Comparison of ENCODE assay signal across 20 mouse cellular contexts in genomic region chr5:144720281-144720680, GRCm38 (mm10). TPM values are rescaled to one million over a fixed set of nuclear protein-coding genes. Genes with fewer than 3 reads are reported as not detected.
DNase-seq lines count a peak whose midpoint lies in the region; ATAC-seq lines count a peak whose summit lies in the region.
"Had no signal": no experiment of that assay in that cellular context is flagged by ENCODE, and none has a peak within 500 bp of the region (broad histone marks: within the 10 kb centered on the region; RNA-seq: fewer than 3 reads in every experiment).

No protein-coding gene starts in this region.

- peak; percentile 17 for DNase-seq in embryonic facial prominence, embryonic 14.5 days (ENCODE audit: low spot score)
- no peak for DNase-seq in embryonic facial prominence, embryonic 10.5 days (ENCODE audit: low spot score)
- peak; percentile 44 for DNase-seq in midbrain, embryonic 11.5 days (ENCODE audit: low spot score, missing footprints)
- DNase-seq in midbrain, embryonic 10.5 days (ENCODE audit: low spot score), result no peak
- peak; percentile 56 to 61 for DNase-seq in left cerebral cortex, postnatal 14 days (ENCODE audit: low spot score in 2 of 2)
- DNase-seq in telencephalon, adult 2 months (ENCODE audit: low read depth, low spot score), result peak; percentile 28
- DNase-seq in T-cell, adult 2 months (ENCODE audit: low spot score), result no peak
- DNase-seq in heart, adult 9 months (ENCODE audit: low spot score in 2 of 2), result no peak
- DNase-seq: B cell, adult 2 months; heart, adult 18-20 months; kidney, adult 18-20 months; kidney, postnatal 36 days; lung, embryonic 14.5 days; spleen, adult 18-20 months had no signal

- ATAC-seq in embryonic facial prominence, embryonic 14.5 days (ENCODE audit: low read depth), result no peak
- ATAC-seq in midbrain, embryonic 11.5 days (ENCODE audit: low FRiP score), result no peak
- ATAC-seq: midbrain, embryonic 16.5 days; Patski had no signal

- intact Hi-C loops in left cerebral cortex, postnatal 14 days (cut with DNase I), result loop anchor here (10.0 kb wide), 1 partner anchor 275 kb away; no protein-coding TSS in a partner anchor

- no peak overlapping the region for H3K9ac ChIP-seq in embryonic facial prominence, embryonic 14.5 days (ENCODE audit: low read depth, low read length)
- no peak overlapping the region for H3K9ac ChIP-seq in midbrain, embryonic 11.5 days (ENCODE audit: low read length)
- H3K9ac ChIP-seq: embryonic facial prominence, embryonic 13.5 days; hindbrain, embryonic 15.5 days; lung, embryonic 14.5 days had no signal

- no peaks in the 10 kb centered on the region for H3K4me1 ChIP-seq in embryonic facial prominence, embryonic 14.5 days (ENCODE audit: control insufficient read depth, insufficient read depth, low read length)
- no peaks in the 10 kb centered on the region for H3K4me1 ChIP-seq in embryonic facial prominence, embryonic 10.5 days
- no peaks in the 10 kb centered on the region for H3K4me1 ChIP-seq in midbrain, embryonic 11.5 days (ENCODE audit: control insufficient read depth, insufficient read depth, low read length)
- peaks cover 7% of the 10 kb centered on the region for H3K4me1 ChIP-seq in midbrain, embryonic 10.5 days
- H3K4me1 ChIP-seq: hindbrain, embryonic 15.5 days had no signal

- no peaks in the 10 kb centered on the region for H3K9me3 ChIP-seq in embryonic facial prominence, embryonic 14.5 days (ENCODE audit: control insufficient read depth, low read length)
- H3K9me3 ChIP-seq in embryonic facial prominence, embryonic 10.5 days, result no peaks in the 10 kb centered on the region
- no peaks in the 10 kb centered on the region for H3K9me3 ChIP-seq in midbrain, embryonic 11.5 days (ENCODE audit: control insufficient read depth, low read length)
- no peaks in the 10 kb centered on the region for H3K9me3 ChIP-seq in midbrain, embryonic 10.5 days (replicated peaks)
- H3K9me3 ChIP-seq: embryonic facial prominence, embryonic 13.5 days; forebrain, embryonic 10.5 days; hindbrain, embryonic 15.5 days had no signal

- H3K4me2 ChIP-seq in embryonic facial prominence, embryonic 14.5 days (ENCODE audit: low read depth, low read length), result no peak overlapping the region
- H3K4me2 ChIP-seq in midbrain, embryonic 11.5 days, result no peak overlapping the region
- H3K4me2 ChIP-seq: embryonic facial prominence, embryonic 13.5 days; hindbrain, embryonic 15.5 days; lung, embryonic 14.5 days had no signal

- no peak overlapping the region for H3K4me3 ChIP-seq in embryonic facial prominence, embryonic 14.5 days (ENCODE audit: low read depth, low read length)
- H3K4me3 ChIP-seq in embryonic facial prominence, embryonic 10.5 days, result no peak overlapping the region
- no peak overlapping the region for H3K4me3 ChIP-seq in midbrain, embryonic 11.5 days (ENCODE audit: low read depth, low read length)
- no peak overlapping the region for H3K4me3 ChIP-seq in midbrain, embryonic 10.5 days
- H3K4me3 ChIP-seq: embryonic facial prominence, embryonic 13.5 days; forebrain, embryonic 10.5 days; hindbrain, embryonic 15.5 days had no signal

- no peak overlapping the region for H3K27ac ChIP-seq in embryonic facial prominence, embryonic 14.5 days (replicated peaks; ENCODE audit: low read depth, low read length)
- H3K27ac ChIP-seq in embryonic facial prominence, embryonic 10.5 days (replicated peaks), result no peak overlapping the region
- no peak overlapping the region for H3K27ac ChIP-seq in midbrain, embryonic 11.5 days (ENCODE audit: low read depth, low read length)
- no peak overlapping the region for H3K27ac ChIP-seq in midbrain, embryonic 10.5 days (replicated peaks)
- H3K27ac ChIP-seq: embryonic facial prominence, embryonic 13.5 days; forebrain, embryonic 10.5 days; hindbrain, embryonic 15.5 days had no signal

- no peaks in the 10 kb centered on the region for H3K36me3 ChIP-seq in embryonic facial prominence, embryonic 14.5 days (ENCODE audit: control insufficient read depth, insufficient read depth, low read length)
- H3K36me3 ChIP-seq in embryonic facial prominence, embryonic 10.5 days (replicated peaks), result no peaks in the 10 kb centered on the region
- H3K36me3 ChIP-seq in midbrain, embryonic 11.5 days (ENCODE audit: control insufficient read depth, insufficient read depth, low read length), result no peaks in the 10 kb centered on the region
- H3K36me3 ChIP-seq in midbrain, embryonic 10.5 days, result no peaks in the 10 kb centered on the region
- H3K36me3 ChIP-seq: embryonic facial prominence, embryonic 13.5 days; forebrain, embryonic 10.5 days; hindbrain, embryonic 15.5 days had no signal

- WGBS in embryonic facial prominence, embryonic 14.5 days, result 45% methylated on average over 4 of the region's 4 CpGs
- WGBS in embryonic facial prominence, embryonic 10.5 days, result 87% methylated on average over 4 of the region's 4 CpGs
- WGBS in midbrain, embryonic 11.5 days, result 82% methylated on average over 4 of the region's 4 CpGs
- 88% methylated on average over 4 of the region's 4 CpGs for WGBS in midbrain, embryonic 10.5 days

- H3K27me3 ChIP-seq in embryonic facial prominence, embryonic 14.5 days (replicated peaks; ENCODE audit: control insufficient read depth, insufficient read depth, low read length), result no peaks in the 10 kb centered on the region
- H3K27me3 ChIP-seq in embryonic facial prominence, embryonic 10.5 days (replicated peaks; ENCODE audit: low read depth, poor library complexity, severe bottlenecking), result no peaks in the 10 kb centered on the region
- no peaks in the 10 kb centered on the region for H3K27me3 ChIP-seq in midbrain, embryonic 11.5 days (ENCODE audit: control insufficient read depth, insufficient read depth, low read length)
- no peaks in the 10 kb centered on the region for H3K27me3 ChIP-seq in midbrain, embryonic 10.5 days (ENCODE audit: low read depth, poor library complexity, severe bottlenecking)
- H3K27me3 ChIP-seq: hindbrain, embryonic 15.5 days had no signal

RNA-seq across cellular contexts. Expression of gene Tmem130, which starts 41.3 kb away (rescaled TPM):
- 2.5 and 2.7 TPM in 2 replicates for polyA plus RNA-seq in embryonic facial prominence, embryonic 14.5 days (2014; fragmentation: Nextera tagmentation; extraction: Ambion mirVana)
- 0.80 and 1.9 TPM in 2 replicates for polyA plus RNA-seq in embryonic facial prominence, embryonic 10.5 days (2016; fragmentation: Nextera tagmentation; extraction: Ambion mirVana)
- polyA plus RNA-seq in midbrain, embryonic 11.5 days (2014; fragmentation: Nextera tagmentation; extraction: Ambion mirVana), result 20.1 and 20.6 TPM in 2 replicates
- 2.5 and 10.9 TPM in 2 replicates for polyA plus RNA-seq in midbrain, embryonic 10.5 days (2016; fragmentation: Nextera tagmentation; extraction: Ambion mirVana)
- total RNA-seq in left cerebral cortex, postnatal 14 days (2021), result 100 to 1,000 TPM; 155 to 183 TPM
- total RNA-seq: liver, adult 2 months had no signal

RNA-seq across cellular contexts. Expression of gene Trrap, which starts 47.3 kb away (rescaled TPM):
- 68.8 and 75.4 TPM in 2 replicates for polyA plus RNA-seq in embryonic facial prominence, embryonic 14.5 days (2014; fragmentation: Nextera tagmentation; extraction: Ambion mirVana)
- polyA plus RNA-seq in embryonic facial prominence, embryonic 10.5 days (2016; fragmentation: Nextera tagmentation; extraction: Ambion mirVana), result 82.9 and 85.2 TPM in 2 replicates
- polyA plus RNA-seq in midbrain, embryonic 11.5 days (2014; fragmentation: Nextera tagmentation; extraction: Ambion mirVana), result 85.1 and 91.8 TPM in 2 replicates
- polyA plus RNA-seq in midbrain, embryonic 10.5 days (2016; fragmentation: Nextera tagmentation; extraction: Ambion mirVana), result 69.8 and 81.2 TPM in 2 replicates
- total RNA-seq in left cerebral cortex, postnatal 14 days (2021), result 100 to 1,000 TPM; 164 to 166 TPM

Comparison
In these comparisons a context has a peak if more than half of its experiments do, and no peak if none do; other contexts are left out.
1. DNase-seq: peak in embryonic facial prominence, embryonic 14.5 days (single experiment), midbrain, embryonic 11.5 days (single experiment), left cerebral cortex, postnatal 14 days (2 of 2) and telencephalon, adult 2 months (single experiment); none in embryonic facial prominence, embryonic 10.5 days (single experiment), midbrain, embryonic 10.5 days (single experiment), T-cell, adult 2 months (single experiment) and heart, adult 9 months (0 of 2).